Mouse (Mus musculus) MN1 (cell line): ENCODE results near the gene Bbs9.
A peak's percentile ranks its signal among the peaks of the same experiment; 100 is the strongest.

Experiments used
- DNase-seq: peaks from one replicate; pipeline ENCODE4 v3.0.0-alpha.2; 2016; ENCODE audit warnings: low spot score

Gene Bbs9

DNA sequence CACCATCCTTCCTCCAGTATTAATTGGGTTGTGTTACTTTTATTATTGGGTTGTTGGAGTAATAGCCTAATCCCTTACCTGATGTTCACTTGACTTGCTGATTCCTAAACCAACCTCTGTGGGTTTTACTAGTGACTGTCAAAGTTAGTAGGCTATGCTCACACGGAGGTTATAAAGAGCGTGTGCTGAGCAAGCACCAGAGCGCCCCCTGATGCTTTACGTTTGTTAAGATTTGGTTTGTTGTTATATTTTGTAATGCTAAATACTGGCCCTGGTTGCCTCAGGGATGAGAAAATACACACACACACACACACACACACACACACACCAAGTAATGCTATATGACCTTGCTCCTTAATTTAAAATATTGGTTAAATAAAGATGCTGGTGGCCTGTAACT is 219.9 kb downstream of the Bbs9 start:
- no peak for DNase-seq

DNA sequence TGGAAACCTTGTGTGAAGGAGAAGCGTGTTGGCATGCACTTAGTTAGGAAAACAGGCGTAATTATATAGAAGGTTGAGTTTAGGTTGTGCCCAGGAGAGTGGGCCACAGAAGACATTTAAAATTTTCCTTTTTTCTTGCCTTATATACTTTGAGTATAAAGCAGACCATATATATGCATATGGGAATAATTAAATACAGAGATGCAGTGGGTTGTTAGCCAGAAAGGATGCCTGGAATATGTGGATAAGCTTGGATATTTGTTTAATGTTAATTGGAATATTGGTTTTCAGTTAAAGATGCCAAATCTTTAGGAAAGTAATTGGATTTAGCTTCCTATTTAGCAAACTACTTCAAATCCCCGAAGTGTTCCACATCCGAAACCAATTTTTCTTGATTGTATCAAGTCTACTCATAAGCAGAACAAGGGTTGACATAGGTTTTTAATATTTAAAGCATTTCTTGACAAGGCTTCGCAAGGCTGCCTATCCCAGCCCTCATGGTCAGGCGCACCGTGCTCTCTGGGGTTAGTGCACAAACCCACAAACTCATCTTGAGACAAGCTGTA is 221.4 kb downstream of the Bbs9 start:
- DNase-seq: no peak

DNA sequence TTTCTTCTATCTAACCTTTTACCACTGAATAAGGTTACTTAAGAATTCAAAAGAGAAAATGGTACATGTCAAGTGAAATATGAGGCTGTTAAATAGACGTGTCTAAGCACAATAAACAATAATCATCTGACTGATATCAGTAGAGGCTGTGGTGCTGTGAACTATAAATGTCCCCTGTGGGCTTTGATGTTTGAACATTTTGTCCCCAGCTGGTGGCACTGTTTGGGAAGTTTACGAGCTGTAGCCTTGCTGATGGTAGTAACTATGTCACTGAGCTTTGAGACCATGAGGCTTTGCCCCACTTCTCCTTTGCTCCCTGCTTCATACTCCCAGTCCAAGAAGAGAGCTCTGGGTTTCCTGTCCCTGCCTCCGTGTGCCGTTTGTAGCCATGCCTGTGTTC is 222.3 kb downstream of the Bbs9 start:
- no peak for DNase-seq

DNA sequence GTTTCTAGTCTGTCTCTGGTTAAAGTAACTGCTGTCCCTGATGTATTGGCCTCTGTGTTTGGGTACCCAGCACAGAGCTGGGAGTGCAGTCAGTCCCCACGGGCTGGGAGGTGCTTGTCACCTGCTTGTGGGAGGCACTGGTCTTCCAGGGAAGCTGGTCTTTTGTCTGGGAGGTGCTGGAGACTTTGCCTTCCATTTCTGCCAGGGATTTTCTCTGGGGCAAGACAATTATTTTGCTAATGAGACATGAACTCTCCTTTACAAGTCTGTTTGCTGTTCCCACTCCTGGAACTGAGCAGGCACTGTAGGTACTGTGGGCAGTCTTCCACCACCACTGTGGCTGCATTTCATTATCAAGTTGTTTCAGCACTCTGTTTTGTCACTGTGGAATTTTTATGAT is 223.0 kb downstream of the Bbs9 start:
- no peak for DNase-seq

DNA sequence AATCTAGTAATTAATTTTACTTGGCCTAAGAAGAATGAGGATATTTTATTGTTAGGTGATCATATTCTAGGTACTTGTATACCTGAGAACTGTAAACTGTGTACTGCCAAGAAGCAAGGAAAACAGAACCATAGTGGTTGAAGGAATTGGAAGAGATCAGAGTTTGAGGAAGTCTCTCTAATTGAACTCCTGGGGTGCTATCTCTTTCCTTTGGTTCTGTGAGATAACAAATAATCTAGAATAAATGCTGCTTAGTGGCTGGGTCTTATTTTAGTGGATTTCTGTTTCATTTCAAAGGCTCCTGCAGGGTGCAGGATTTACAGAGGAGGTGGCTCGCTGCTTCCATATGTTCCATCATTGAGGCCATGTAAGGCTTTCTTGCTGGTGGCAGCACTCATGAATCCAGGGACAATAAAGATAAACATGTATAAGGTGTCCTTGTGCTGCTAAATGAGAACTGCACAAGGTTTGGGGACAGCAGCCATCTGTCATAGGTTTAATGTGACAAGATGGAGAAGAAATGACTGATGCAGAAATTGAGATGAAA is 226.6 kb downstream of the Bbs9 start:
- DNase-seq: no peak

DNA sequence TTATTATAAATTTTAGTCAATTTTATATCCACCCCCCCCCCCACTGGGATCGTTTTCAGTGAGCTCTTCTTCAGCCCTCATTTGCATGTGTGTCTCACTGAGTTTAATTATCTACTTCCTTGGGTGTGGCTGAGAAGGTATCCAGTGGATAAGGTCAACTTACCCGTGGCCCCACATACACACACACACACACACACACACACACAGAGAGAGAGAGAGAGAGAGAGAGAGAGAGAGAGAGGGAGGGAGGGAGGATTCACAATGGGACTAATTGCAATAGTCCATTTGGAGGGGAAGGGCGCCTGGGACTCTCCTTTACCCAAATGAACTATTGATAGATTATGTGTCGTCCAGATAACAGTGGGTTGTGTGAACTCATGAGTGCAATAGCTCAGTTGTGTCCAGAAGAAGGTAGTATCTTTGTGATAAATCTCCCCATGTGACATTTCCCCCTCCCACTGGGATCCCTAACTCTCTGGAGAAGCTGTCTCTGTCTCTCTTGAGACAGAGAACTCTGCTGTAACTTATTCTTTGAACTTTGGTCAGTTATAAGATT is 227.4 kb downstream of the Bbs9 start:
- DNase-seq: no peak

DNA sequence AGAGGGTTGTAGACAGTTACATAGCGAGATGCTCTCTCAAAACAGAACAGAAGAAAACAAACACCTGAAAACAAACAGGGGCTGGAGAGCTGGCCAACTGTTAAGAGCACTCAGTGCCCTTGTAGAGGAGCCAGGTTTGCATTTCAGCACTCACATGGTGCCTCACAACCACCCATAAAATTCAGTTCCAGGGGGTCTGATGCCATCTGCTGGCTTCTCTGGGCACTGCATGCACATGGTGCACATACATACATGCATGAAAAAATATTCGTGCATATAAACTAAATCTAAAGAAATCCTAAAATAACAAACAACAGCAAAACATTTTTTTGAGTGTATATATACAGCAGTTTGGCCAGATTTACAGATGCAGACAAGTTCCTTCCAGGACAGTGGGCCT is 228.0 kb downstream of the Bbs9 start:
- no peak for DNase-seq

DNA sequence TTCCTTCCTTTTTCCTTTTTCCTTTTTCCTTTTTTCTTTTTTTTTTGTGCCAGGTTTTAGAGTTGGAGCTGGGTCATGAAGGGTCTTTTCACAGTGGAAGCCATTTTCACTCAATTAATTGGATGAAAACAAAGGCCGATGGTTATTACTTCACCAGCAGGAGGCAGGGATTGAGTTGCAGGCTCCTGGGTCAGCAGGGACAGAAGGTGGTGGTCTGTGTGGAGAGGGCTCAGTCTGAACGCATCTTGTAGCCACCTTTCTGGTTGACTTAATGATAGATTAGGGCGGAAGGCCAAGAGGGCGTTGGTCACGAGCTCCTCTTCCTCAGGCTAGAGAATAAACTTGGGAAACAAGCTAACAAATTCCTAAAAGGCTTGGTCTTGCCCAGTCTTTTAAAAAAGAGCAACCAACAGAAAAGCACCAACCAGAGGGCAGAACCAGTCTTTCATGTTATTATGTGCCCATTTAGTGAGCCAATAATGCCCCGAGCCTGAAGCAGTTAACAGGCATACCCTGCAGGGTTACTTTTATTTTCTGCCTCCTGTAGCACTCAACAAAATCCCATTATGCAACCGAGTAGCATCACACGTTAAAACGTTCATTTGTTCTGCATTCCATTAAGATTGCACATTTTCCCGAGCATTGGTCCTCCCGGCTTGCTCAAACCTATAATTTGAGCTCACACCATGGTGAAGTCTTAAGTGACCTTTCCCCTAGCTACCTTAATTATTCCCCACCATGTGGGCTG is 231.8 kb downstream of the Bbs9 start:
- DNase-seq: no peak

DNA sequence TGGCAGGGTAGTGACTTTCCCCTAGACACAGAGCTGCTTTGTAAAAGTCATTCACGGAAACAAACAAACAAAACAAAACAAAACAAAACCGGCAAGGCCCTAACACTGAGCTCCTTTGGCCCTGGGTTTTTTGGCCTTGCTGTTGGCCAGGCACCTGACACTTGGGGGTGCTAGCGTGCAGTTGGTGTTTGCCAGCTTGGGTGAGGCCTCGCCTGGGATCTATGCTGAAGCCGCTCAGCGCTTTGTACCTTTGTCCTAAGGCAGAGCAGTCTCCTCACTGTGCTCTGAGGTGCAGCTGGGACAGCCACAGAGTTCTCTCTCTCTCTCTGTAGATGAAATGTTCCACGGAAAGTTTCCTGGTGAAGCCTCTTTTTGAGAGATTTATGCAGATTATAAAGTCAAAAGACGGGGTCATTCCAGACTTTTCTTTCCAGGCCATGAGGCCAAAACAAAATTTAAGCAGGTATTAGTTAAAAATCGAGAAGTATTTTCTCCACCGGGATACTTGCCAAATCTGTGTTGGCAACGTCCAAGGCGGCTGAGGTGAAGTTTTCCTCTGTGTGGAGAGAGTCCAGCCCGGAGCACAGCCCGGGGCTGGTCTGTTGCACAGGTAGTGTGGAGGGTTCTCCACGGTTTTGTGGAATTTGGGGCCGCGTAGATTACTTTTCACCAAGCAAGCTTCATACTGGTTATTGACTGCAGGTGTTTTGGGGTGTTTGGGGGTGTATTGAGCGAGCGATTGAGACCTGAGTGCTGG is 233.6 kb downstream of the Bbs9 start:
- peak; percentile 66 for DNase-seq

DNA sequence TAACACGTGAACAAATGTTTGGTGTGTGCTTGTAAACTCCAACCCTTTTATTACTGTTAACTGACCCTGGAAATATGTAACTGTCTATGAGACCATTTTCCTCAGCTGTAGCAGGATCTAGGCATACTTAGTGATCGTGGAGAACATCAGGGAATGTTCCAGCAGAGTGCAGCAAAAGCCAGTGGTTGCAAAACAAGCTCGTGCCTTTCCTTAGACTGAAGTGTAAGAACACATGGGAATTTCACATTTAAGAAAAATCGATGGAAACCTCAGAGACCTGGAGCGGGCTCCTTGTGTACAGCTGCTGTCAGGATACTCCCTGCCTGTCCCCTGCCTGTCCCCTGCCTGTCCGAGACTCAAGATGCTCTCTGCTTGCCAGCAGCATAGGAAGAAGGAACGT is 234.5 kb downstream of the Bbs9 start:
- no peak for DNase-seq

DNA sequence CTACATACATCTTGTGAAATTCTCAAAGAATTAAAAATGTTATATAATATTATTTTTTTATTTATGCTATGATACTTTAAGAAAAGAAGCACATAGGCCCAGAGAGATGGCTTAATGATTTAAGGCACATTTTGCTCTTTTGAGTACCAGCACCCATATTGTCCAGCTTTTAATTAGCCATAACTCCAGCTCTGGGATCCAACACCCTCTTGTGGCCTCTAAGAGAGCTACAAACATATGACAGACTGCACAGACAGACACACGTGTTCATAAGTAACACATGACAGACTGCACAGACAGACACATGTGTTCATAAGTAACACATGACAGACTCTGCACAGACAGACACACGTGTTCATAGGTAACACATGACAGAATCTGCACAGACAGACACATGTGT is 235.8 kb downstream of the Bbs9 start:
- no peak for DNase-seq

DNA sequence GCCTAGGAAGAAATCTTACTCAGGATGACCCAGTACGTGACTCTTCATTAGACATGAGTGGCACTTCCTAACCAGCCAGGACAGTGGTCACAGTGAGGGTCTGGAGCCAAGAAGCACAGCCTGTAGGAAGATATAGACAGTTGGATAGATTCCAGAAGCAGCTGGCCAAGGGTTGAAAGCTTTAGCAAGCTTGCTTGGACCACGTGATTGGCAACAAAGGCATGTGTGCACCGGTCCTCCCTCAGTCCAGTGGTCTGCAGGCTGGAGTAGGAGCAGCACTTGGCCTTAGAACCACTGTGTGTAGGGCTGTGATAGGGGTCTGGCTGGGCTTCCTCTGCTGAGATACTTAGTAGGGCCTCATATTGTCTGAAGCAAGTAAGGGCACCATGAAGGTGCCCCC is 237.2 kb downstream of the Bbs9 start:
- DNase-seq: peak; percentile 22

DNA sequence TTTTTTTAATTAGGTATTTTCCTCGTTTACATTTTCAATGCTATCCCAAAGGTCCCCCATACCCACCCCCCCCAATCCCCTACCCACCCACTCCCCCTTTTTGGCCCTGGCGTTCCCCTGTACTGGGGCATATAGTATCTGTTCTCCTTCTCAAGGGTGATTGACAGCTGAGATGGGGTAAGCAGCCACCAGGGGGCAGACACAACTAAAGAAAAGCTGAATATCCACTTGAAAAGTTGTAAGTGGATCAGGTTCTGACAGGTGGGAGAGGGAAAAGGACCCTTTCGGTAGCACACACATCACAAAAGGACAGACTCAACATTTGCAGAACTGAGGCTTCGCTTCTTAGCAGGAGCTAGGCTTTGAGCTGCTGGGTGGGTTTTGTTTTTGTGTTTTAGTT is 237.8 kb downstream of the Bbs9 start:
- DNase-seq: peak; percentile 39

DNA sequence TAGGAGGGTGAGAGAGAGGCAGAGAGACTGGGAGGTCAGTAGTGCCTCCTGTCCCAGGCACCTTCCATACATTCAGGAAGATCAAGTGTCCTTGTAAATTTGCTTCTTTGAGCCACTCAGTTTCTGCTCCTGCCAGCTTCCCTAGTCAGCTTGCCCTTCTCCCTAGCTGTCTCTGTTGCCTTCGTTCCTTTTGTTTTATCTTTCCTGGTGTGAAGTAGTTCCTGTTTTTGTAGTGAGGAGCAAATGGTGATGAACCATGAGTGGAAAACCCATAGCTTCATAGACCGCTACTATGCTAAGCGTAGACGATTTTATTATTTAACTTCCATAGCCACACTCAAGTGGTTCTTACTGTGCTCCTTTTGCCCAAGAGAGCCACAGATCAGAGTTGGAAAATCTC is 242.1 kb downstream of the Bbs9 start:
- no peak for DNase-seq

DNA sequence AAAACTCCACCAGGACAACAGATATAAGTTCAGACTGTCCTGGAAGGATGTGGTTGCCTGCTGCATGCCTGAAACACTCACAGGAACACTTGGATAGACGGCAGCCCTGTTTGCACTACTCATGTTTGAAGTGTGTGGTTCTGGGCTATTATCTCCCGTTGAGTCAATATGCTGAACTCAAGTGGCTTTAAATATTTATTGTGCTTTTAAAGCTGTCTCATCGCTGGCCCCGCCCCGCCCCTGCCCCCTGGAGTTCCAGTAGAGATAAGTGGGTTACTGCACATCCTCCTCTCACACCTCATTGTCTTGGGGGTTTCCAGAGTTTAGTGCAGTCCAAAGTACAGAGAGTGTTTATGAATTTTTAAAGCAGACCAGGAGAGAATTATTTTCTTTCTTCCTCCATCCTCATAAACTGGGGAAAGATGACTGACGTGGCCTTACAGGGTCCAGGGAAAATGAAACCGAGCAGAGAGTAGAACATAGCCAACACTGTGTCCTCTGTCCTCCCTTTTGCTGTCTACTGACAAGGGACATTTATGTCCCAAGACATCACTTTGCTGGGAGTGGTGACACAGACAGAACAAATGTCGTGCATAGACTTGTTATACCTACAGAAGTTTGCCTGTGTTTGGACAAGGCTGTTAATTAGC is 242.8 kb downstream of the Bbs9 start:
- DNase-seq: no peak

DNA sequence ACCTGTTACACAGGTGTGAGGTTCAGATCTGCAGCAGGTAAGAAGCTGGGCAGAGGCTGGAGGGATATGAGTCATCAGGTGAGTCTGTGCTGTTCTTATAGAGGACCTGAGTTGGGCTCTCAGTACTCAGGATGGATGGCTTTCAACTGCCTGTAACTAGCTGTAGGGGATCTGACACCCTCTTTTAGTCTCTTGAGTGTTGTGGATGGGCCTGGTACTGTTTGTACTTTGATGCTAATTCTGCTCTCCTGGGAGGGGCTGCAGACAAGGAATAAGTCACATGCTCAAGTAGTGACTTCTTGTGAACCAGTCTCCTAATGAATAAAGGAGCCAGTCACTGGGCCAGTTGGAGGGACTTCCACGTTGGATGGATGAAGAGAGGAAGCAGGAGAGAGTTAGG is 257.1 kb downstream of the Bbs9 start:
- DNase-seq: no peak

DNA sequence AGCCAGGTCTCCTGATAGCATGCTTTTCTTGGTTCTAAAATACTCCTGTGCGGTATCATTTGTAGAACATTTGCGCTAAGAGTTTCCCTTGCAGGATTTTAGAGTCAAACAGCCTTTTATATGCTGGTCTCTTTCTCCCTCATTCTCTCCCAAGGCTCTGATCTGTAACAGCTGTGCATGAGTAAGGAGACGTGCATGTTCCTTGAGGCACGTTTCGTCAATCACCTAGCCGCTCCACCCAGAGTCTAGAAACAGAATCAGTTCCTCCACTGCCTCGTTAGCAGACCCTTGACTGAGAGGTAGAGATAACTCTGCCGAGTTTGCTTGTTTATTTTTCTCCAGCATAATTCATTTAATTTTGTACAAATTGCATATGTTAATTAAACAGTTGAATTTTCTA is 259.4 kb downstream of the Bbs9 start:
- DNase-seq: no peak

DNA sequence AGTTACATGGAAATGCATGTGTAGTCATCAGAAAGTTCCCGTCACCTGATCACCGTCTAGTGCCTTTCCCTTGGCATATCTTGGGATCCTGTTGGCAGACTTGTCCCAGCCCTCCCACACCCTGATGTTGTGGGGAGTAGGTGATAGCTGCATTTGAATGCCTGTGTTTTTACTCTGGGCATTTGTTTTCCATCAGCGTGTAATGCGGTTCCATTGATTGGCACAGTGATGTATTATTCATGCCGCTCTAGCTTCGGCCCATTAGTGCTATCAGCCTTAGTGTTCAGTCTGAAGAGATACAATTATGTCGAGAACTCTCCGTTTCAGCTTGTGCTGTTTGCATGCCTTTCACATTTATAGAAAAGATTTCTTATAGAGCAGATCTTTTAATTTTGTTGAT is 259.9 kb downstream of the Bbs9 start:
- no peak for DNase-seq

DNA sequence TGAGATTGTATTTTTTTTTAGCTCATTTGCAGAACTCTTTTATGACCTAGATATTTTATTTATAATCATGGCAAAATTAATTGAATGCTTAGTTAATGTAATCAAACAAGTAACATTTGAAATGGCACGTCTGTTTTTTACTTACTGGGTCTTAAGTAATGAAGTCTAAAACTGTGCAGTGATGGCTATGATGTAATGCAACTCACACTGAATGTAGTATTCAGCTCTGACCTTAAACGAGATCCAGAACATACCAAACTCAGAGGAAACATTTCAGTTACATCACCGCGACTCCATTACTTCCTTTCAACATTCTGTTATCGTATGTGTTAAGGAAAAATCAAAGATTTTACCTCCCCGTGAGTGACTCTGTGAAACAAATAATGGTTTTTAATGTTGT is 262.4 kb downstream of the Bbs9 start:
- DNase-seq: no peak

DNA sequence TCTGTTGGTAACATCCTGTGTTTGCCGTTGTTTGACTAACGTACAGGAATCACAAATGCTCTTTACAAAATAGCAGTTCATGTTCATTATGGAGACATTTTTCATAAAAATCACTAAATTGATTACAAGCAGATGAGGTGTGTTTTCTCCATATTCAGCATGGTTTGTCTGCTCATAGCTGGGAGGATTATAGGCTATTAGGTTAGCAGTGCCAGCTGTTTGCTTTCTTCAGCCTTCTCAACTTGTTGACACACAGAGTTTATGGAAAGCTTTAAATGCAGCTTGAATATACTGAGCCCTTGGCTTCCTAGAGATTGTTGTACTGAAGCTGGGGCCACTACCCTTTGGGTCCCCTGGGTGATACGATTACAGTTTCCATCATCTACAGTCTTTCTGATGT is 263.3 kb downstream of the Bbs9 start:
- DNase-seq: no peak

DNA sequence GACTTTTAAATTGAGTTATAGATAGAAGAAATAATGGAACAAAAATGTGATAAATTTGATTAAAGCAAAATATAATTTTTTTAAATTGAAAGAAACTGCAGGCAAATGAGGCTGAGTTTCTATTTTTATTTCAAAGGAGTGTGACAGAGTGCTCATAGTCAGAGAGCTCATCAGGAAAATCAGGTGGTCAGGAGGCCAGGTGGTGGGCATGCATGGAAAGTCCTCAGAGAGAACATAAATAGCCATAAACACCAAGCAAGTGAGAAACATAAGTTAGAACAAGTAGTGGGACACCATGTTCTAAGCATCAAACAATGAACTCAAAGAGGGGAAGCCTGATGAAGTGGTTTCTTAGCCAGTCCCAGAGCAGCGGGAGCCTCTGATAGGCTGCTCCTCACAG is 266.5 kb downstream of the Bbs9 start:
- DNase-seq: no peak

DNA sequence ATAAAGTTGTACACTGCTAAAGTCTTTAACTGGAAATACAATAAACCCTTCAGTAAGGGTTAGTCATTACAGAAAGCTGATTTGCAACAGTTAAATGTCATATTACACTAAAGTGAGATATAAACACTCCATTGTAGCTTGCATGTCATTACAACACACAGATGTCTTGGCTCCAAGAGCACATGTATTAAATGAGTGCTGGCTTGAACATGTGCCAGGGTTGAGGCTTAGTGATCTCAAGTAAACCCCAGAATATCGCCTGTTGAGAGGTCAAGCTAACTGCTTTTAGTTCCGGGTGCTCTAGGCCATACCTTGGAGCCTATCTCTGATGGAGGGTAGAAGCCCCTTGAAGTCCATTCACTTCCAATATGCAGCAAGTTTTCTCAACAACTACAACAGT is 273.1 kb downstream of the Bbs9 start:
- DNase-seq: no peak
